Mouse (Mus musculus): ENCODE data around the gene Fam3b.
A peak's percentile ranks its signal among the peaks of the same experiment; 100 is the strongest.

Fam3b gene

DNA sequence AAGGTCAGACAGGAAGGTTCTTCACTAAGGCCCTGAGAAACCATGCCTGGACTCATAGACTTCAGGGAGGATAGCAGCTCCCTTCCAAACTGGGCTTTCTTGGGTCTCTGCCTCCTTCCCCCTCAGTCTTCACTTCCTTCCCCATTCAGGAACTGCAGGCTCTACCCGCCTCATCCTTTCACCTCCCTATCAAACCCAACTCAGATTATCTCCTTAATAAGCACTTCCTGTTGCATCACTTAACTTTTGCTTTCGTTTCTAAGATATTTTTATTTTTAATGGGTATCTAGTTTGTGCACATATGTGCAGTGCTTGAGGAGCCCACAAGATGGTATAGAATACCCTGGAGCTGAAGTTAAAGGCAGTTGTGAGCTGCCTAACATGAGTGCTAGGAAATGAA, 36.0 kb downstream of the Fam3b start:
- DNase-seq (ENCODE audit: low spot score) = no peak

DNA sequence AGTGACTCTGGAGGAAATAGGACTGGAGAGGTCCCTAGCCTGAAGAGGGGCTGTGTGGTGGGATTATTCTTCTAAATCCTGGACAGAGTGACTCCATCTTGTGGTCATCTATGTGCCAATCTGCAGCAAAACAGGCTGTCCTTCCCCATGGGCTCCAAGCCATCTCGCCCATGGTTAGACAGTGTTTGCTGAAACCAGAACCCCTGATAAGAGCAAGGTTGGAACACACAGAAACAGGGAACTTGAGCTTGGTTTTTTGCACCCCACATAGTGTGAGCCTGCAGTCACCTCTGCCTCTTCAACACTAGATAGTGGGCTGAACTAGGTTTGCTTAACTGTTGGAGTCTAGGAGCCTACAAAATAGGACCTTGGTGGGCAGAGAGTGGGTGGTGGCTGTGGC, 38.1 kb downstream of the Fam3b start:
- no peak for DNase-seq (ENCODE audit: low spot score)

DNA sequence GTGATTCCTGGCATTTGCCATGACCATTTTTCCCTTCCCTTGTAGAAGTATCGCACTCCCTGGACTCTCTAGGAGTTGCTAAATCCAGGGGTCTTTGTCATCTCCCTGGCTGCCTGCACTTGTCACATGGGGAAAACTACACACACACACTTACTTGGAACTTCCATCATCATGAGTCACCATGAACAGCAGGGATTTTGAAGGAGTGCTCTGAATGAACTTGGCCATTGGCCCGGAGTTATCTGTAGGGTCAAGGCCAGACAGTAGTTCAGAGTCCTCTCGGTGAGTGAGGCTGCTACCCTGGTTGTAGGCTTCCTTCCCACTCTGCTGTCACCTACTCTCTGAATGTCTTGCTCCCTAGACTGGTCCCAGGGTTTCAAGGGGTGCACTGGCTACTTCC, 39.0 kb downstream of the Fam3b start:
- DNase-seq (ENCODE audit: low spot score) = no peak

DNA sequence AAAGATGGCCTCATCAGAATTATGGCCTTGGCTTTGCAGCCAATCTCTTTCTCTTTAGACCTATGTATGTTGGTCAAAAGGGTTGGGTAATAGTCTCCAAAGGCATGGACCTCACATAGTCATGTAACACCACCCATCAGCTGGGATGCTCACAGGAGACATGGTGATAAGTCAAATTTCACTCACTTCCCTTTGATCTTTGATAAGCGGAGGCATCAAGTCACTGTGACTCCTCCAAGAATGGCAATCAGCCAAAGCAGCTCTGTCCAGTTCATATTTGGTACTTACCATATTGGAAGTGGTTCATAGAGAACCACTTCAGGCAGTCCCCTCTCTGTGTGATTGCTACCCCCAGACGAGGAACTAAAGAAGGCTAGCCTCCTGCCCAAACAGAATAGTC, 39.9 kb downstream of the Fam3b start:
- no peak for DNase-seq (ENCODE audit: low spot score)

DNA sequence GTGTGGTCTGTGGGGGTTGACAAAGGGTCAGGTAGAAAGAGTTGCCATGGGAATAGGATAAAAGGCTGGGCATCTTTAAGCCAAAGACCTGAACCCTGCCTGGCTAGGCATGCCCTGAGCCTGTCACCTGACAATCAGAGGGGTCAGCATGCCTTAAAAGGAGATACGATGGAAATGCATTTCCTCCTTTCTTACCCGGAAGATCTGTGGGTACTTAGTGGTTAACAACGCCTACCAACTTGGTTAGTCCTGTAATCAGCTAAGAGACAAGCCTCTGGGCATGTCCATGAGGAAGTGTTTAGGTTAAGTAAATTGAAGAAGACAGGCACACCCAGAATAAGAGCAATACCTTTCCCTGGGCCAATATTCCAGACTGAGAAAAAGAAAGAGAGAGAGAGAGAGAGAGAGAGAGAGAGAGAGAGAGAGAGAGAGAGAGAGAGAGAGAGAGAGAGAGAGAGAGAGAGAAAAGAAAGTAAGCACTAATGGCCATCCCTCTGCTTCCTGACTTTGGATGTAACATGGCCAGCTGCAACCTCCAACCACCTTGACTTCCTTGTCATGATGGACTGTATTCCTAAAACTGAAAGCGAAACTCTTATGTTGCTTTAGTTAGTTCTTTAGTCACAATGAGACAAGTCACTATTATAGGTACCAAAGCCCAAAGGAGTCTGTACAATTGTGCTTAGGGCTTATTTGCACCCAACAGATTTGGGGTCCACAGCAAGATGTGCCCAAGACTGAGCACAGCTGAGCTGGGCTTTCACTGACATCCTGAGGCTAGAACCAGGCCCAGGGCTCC, 46.4 kb downstream of the Fam3b start:
- no peak for DNase-seq (ENCODE audit: low spot score)

DNA sequence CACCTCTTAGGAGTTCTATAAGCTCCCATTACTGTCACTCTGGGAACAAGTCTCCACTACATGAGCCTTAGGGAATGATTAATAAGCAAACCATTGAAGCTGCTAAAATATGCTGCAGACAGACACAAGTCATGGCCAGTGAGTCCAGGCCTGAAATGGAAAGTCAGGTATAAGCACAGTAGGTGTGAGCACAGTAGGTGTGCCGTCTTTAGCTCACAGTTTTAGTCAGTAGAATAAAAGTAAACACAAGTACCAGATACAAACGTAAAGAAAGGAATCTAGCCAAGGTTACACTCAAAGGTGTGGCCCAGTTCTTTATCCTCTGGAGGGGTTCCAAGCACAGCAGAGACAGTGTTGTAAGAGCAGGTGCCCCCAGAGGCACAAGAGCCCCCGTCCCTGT, 47.1 kb downstream of the Fam3b start:
- DNase-seq (ENCODE audit: low spot score) = no peak

DNA sequence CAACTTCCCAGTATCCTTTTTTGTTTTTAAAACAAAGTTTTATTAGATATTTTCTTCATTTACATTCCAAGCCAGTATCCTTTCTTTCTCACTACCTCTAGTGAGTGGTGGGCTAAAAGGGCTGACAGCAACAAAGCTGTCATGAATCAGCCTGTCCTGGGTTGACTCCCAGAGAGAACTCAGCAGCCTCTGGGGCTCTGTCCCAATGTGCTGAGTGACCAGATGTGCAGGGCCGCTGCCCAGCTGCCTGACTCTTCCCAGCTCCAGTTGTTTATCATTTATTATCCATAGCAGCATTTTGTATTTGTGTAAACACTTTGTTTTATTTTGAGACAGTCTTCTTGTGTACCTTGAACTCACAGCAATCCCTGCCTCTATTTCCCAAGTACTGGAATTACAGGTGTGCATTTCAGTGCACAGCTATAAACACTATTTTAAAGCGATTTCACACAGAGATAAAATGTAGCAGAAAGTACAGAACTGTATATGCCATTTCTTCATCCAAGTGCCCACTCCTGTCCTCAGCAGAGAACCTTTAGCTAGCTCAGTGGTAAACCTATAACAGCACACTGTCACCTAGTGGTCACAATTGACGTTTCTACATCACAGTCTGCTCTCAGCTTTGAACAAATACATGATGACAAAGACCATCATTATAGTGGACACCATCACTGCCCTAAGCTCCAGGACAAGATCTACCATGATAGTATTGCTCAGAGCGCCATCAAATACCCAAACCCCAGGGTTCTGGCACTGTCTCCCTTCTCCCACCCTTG, 48.2 kb downstream of the Fam3b start:
- DNase-seq (ENCODE audit: low spot score) = peak; percentile 12

DNA sequence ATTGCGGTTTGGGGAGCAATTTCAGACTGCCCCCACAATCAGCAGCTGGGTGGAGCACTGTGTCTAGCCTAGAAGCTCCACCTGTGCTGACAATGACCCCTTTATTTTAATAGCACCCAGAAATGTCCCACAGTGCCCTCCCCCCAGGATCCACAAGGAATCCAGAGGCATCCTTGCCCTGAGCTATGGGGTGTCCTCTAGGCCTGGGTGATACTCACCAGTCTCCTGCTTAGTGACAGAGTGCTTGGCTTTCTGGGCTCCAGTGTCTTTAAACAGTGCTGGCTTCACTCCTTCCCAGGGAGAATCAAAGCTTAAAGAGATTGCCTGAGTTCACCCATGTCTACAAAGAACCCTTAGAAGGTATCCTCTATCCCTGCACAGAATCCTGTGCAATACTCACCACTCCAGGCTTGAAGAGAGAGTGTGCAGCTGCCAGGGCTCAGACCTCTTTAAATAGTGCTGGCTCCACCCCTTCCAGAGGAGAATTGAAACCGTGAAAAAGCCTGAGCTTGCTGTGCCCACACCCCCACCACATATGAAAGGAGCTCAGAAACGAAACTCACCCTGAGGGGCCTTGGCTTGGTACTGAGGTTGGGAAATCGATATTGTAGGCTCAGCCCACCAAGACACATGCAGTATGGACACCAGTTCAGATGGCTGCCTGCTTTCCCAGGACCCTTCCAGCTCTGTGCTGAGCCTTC, 52.0 kb downstream of the Fam3b start, which contains the start of gene Mx1:
TSS of gene Mx1 (minus strand) at position 427 of the 701 bp plus-strand sequence.
- DNase-seq (ENCODE audit: low spot score) = no peak

DNA sequence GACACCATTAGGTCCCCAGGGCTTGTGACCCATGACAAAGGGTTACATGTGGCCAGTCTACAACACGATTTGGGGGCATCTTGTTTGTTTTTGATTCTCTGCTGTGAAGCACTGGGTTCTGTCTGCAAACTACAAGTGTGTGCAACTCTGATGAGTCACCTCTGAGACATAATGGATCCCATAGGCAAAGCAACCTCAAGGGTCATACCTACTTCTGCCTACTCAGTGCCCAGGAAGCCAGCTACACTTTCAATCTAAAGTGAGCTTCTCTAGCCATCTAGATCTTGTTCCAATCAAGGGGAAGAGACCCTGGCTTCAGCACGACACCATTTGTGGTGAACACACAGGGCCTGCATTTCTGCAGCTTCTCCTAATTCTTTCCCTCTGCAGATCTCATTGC, 53.3 kb downstream of the Fam3b start:
- no peak for DNase-seq (ENCODE audit: low spot score)

DNA sequence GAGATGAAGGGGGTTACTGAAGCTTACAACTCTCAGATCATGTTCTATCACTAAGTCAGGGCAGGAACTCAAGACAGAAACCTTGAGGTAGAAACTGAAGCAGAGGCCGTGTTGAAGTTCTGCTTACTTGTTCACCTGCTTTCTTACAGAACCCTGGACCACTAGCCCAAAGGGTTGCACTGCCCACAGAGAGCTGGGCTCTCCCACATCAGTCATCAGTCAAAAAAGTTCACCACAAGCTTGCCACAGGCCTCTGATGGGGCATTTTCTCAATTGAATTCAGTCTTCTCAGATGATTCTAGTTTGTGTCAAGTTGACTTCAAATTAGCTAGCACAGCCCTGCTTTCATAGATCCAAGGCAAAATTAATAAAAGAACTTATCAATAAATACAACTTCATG, 54.8 kb downstream of the Fam3b start:
- DNase-seq (ENCODE audit: low spot score) = no peak

DNA sequence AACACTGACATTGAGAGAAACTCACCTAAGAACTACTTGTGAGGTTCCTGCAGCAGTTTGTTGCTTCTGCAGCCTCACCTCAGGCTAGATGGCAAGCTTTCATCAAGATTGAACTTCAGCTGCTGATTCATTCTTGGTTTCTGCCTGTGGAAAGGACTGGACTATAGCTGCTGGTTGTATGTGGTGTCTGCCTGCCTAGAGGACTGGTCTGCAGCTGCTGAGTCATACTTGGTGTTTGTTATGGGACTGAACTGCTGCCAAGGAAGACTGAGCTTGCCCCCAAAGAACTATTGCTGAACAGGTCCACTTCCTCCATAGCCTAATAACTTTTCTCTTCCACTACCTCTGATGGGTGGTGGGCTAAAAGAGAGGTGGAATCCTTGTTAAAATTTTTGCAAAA, 67.2 kb downstream of the Fam3b start:
- DNase-seq (ENCODE audit: low spot score) = no peak

DNA sequence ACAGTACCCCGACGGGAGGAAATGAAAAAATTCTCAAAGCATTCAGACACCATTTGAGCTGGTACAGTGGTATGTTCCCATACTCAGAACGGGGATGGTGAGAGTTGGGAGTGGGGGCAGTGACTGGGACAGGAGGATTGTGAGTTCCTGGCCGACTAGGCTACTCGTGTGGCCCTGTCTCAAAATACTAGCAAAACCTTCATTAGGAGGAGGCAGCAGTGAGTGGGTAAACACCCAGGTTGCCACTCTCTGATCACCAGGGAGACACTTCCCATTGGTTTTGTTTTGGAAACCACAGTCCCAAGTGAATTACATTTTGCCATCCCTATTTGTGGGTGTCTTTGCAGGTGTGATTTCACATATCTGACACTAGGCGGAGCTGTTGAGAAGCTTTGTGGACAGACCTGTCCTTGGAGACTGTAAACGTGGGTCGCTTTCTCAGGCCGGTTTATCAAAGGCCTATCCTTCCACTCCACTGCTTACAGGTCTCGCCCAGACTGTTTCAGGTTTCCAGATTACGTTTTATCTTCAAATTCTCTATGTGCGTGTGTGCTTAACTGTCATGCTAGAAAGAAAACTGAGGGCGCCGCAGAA, 70.8 kb downstream of the Fam3b start:
- DNase-seq (ENCODE audit: low spot score) = peak; percentile 34

DNA sequence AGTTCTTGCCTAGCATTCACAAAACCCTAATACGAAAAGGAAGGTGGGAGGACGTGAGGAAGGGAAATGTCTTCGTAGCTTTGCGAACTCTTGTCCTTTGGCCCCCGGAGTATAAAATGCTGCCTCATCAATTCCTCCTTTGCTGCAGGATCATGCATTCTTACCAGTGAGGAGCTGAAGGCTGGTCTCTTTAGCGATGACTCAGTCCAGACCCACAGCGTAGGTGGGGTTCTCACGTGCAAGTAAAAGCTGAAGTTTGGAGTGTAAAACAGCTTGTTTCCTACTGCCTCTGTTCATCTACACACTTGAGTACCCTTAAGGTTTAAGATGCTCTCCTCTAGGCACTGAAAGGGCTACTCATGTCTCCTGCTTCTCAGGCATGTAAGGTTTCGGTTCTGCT, 72.6 kb downstream of the Fam3b start:
- DNase-seq (ENCODE audit: low spot score) = no peak

DNA sequence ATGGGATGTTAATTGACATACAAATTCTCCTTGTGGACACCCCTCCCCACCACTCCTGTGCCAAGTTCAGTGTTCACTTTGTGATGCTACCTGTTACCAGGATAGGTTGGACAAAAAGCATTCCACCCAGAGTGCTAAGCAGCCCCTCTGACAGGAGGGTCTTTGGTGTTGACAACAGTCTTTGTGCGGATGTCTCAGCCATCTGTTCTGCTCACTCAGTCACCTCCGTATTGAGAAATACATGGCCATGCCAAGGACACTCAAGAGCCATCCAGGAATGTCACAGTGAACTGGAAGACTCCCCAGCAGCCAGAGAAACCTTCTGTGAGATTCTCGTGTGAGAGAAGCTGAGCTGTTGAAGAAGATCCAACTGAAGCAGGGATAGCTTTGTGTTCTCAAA, 76.4 kb downstream of the Fam3b start:
- no peak for DNase-seq (ENCODE audit: low spot score)

DNA sequence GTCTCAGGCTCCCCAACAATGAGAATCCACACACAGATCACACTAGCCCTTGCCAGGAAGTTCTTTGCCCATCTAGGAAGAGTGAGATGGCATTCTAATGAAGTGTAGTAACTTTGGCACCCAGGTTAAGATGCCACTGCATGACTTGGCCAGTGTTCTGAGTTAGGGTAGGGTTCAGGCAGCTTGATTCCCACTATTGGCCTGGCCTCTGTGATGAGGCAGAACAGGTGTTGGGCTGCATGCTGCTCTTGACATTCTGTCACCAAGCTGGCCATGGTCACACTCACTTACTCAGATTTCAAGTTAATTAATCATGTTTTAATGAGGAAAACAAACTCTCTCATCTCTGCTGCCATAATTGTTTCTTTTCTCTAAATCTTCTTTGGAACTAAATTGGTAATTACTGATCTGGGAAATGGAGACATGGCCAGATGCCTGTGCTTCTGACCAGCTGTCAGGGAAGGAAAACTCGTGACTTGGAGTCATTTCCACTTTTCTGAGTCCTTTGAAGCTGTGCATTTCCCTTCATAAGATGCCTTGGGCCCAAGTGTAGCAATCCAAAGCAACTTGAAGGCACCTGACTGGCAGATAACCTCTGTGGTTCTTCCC, 77.1 kb downstream of the Fam3b start:
- peak; percentile 44 for DNase-seq (ENCODE audit: low spot score)

DNA sequence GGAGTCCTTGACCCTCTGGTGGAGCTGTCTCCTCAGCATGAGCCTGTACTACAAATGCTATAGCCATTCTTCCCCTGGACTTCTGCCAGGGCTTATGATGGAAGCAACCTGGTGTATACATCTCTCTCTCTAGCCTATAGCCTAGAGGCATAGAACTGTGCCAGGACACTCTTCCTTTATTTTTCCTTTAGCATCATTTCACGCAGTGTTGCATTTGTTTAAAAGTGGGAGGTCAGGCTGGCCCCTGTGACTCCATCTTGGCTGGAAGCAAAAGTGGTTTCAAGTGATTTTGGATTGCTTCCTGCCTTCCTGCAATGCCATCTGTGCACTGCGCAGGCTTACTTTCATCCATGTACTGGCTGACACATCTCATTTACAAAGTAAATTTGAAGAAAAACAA, 80.4 kb downstream of the Fam3b start:
- DNase-seq (ENCODE audit: low spot score) = no peak

DNA sequence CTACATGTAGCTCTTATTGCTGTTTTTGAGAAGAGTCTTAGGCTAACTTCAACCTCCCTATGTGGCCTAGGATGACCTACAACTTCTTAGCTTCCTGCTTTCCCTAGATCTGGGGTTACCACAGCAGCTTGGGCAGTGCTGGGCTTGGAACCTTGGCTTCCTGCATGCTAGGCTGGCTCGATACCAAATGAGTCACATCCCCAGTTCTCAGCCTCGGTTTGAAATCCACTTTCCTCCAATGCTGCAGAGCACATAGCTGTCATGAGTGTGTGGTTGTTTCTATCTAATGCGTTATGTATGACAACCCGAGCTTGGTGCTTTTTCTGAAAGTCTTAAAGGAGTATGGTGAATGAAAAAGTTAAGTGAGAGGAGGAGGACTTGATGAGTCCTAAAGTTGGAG, 83.3 kb downstream of the Fam3b start:
- DNase-seq (ENCODE audit: low spot score) = no peak

DNA sequence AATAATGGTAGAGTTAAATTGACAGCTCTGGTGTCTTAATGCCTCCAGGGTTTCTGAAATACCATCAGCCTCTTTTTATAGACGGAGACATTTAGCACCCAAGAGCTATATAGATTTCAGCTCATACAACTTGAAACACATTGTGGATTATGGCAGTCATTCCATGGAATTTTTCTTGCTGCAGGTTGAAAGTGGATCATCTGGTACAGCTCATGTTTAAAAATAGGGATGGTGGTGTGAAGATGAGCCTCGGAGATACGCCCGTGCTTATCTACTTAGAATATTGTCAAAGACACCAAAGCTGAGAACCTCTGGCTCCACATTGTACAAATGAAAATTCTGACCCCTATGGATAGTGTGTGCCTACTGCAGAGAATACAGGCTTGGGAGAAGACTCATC, 84.5 kb downstream of the Fam3b start:
- no peak for DNase-seq (ENCODE audit: low spot score)

DNA sequence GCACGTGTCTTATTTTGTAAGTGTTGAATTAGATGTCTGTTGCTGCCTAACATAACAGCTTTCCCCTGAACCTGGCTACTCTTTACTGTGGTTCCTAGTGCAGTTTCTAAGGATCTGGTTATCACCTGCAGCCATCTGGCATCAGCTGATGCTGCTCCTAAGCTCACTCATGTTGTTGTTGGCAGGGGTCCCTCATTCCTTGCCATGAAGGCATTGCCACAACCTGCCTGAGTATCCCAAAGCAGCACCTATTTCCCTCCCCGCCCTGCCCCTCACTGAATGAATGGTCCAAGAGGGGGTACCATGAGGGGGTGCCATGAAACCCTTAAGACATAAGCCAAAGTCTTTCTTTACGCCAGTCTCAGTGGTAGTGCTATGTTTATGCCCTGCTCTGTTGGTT, 86.6 kb downstream of the Fam3b start:
- no peak for DNase-seq (ENCODE audit: low spot score)

DNA sequence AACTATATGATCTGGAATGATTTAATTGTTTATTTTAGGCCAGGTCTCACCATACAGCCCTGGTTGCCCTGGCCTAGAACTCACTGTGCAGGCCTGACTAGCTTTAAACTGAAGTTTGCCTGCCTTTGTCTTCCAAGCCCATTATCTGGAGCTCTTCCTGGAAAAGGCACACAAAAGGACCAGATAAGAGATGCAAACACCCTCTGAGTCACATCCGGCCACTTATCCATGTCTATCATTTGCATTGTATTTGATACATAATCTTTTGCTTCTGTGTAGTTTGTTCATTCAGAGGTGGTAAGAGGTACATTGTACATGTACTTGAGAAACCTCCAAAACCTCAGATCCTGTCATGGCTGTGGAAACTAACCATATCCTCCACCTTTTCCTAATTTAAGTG, 91.0 kb downstream of the Fam3b start:
- DNase-seq (ENCODE audit: low spot score) = no peak

DNA sequence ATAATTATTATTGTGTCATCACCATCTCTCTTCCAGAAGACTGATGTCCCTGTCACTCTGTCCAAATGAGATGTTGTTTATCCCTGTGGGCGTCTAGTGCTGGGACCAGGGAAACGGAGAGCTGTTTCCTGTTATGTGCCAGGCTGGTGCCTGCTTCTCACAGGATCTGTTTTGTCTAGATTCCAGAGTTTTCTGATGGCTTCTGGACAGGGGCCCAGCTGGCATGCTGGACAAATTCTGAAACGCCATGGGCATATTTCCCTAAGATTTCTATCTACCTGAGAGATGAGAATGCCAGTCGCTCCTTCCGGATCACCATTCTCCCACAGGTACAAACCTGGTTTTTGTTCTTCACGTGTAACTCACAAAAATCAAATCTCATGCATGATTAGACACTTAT, 92.9 kb downstream of the Fam3b start:
- no peak for DNase-seq (ENCODE audit: low spot score)
